Mouse (Mus musculus) urinary bladder, adult 2 months (tissue): ENCODE data around the gene Tbx18. TPM values are rescaled to one million over a fixed set of nuclear protein-coding genes. Genes with fewer than 3 reads are reported as not detected.
A peak's percentile ranks its signal among the peaks of the same experiment; 100 is the strongest.

ENCODE experiments used
- DNase-seq: peaks from one replicate; pipeline ENCODE4 v3.0.0; 2022; ENCODE audit warnings: low spot score
- polyA plus RNA-seq: library from polyadenylated mRNA; depleted of rRNA; stranded (reverse); fragments of >200 nt; gene quantifications from 2 replicates; pipeline ENCODE4 v1.2.3, GENCODE M21; 2012

Tbx18 gene
- polyA plus RNA-seq, 1 experiment = 2.8 TPM

DNA sequence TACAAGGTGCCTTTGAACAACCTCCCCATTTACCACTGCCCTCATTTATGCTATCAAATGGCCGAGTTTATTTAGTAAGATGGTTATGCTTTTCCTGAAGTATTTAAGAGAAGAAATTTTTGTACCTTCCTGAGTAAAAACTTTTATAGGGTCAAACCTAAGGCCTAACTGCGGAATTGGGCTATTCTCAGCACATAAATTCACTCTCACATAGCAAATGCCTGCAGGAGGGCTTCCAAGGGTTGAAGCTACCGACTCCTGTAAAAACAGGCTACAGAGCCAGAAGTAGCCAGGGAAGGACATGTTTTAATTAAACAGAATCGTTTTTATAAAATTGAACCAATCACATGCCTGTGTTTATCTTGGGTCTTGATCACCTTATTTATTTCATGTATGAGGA is 20.7 kb downstream of the Tbx18 start:
- DNase-seq = no peak

DNA sequence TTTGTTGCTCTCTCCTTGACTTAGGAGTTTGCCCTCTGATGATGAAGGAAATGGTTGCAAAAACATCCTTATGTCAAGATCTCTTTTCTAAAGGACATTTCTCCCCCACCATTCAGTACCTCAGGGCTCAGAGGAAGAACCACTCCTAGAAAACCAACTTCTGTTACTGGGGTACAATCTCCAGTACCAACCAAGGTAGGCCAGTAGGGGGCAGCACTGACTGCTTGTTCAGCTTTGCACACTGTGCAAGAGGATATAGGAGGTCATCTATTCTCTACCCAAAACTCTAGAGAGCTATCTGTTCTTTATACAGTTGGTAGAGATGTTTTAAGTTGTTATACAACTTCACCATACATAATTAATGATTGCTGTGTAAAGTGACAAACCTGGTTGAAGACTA is 22.9 kb downstream of the Tbx18 start:
- DNase-seq = peak; percentile 33

DNA sequence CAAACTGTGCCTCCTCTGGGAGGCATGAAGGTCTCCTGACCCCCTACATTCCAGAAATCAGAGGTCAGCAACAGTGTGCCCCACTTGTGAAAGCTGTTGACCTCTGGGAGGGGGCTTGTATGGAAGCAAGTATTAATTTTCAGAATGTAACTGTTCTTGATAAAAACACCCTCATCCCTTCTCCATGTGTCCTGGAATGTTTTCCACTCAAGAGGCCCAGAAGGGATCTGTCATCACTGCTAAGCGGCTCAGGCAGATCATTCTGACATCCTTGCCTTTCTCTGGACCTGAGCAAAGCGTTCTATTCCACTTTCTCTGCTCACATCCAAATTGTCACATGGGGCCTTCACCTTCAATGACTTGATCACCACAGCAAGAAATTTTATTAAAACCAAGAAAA is 28.8 kb downstream of the Tbx18 start:
- no peak for DNase-seq

DNA sequence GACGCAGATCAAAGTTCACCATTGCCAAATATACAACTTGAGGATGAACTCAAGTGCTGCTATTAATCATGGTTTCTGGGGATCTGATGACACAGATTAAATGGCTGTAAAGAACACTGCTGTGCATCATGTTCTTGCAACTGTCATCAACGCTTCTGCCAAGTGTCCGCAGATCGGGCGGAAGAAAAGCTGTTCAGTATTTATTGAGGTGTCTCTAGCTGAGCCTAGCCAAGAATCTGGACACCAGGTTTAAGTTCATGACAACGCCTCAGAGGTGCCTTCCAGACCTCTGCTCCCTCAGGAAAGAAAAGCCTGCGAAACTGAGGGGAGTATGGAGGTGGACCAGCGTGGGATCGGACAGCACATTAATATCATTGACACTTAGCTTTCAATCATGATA is 44.1 kb downstream of the Tbx18 start:
- DNase-seq = no peak

DNA sequence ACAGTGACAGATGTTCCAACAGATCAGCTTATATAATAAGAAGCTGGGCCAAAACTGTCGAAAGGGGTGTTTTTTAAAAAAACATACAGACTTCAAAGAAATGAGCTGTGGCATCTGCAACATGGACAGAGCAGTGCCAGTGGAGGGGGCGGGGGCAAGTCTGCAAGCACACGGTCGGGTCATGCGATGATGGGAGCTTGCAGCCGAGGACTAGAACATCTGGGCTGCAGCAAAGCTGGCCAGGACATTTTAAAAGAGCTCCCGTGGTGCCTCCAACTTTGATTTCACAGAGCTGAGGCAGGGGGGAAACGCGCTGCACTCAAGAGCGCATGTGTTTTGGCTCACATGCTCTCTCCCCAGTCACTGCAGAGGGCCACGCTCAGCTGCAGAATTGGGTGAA is 48.8 kb downstream of the Tbx18 start:
- no peak for DNase-seq
